Mouse (Mus musculus) MEL (cell line): ENCODE measurements around the gene Spns2. TPM values are rescaled to one million over a fixed set of nuclear protein-coding genes. Genes with fewer than 3 reads are reported as not detected.

Experiments used
- DNase-seq: peaks from one replicate; pipeline ENCODE4 v3.0.0; 2011; ENCODE audit warnings: low read depth, low spot score
- H3K27ac ChIP-seq: 2 replicates; pipeline ENCODE4 v1.5.1; 2012; ENCODE audit warnings: low read depth, mild to moderate bottlenecking, control low read depth, low read length, moderate library complexity; ENCODE audit not compliant: control insufficient read depth
- H3K27me3 ChIP-seq, 2 experiments: fragments of 150-350 bp in 1 of 2; sonication (generic) in 1 of 2; 2 replicates each; pipeline ENCODE4 v1.6.1; 2012; ENCODE audit warnings: low read length in 2 of 2, mild to moderate bottlenecking in 2 of 2, improper control_type of control experiment in 1 of 2, moderate library complexity in 1 of 2; ENCODE audit not compliant: insufficient read depth in 2 of 2, control insufficient read depth in 1 of 2
- H3K36me3 ChIP-seq, 2 experiments: 2 replicates each; pipeline ENCODE4 v1.6.1; 2012 to 2014; ENCODE audit warnings: low read length in 2 of 2, improper control_type of control experiment in 1 of 2, inconsistent platforms in 1 of 2, mild to moderate bottlenecking in 1 of 2; ENCODE audit not compliant: insufficient read depth in 2 of 2, control insufficient read depth in 1 of 2
- H3K4me1 ChIP-seq, 2 experiments: fragments of 150-350 bp in 1 of 2; sonication (generic) in 1 of 2; 2 replicates each; pipeline ENCODE4 v1.6.1; 2012; ENCODE audit warnings: low read length in 2 of 2, improper control_type of control experiment in 1 of 2, mild to moderate bottlenecking in 1 of 2; ENCODE audit not compliant: insufficient read depth in 2 of 2, control insufficient read depth in 1 of 2
- H3K4me3 ChIP-seq, 2 experiments: fragments of 150-350 bp in 1 of 2; sonication (generic) in 1 of 2; 2 replicates each; pipeline ENCODE4 v1.5.1; 2012; ENCODE audit warnings: low read depth in 2 of 2, low read length in 2 of 2, mild to moderate bottlenecking in 2 of 2, moderate library complexity in 2 of 2, control low read depth in 1 of 2, improper control_type of control experiment in 1 of 2; ENCODE audit not compliant: control insufficient read depth in 1 of 2, insufficient read depth in 1 of 2
- H3K79me2 ChIP-seq: 2 replicates; pipeline ENCODE4 v1.6.1; 2012; ENCODE audit warnings: mild to moderate bottlenecking, low read length, moderate library complexity; ENCODE audit not compliant: control insufficient read depth, poor library complexity, insufficient read depth
- H3K9ac ChIP-seq: 2 replicates; pipeline ENCODE4 v1.6.1; 2012; ENCODE audit warnings: low read depth, mild to moderate bottlenecking, control low read depth, low read length, moderate library complexity; ENCODE audit not compliant: control insufficient read depth, poor library complexity, severe bottlenecking
- H3K9me3 ChIP-seq: fragments of 150-350 bp; sonication (generic); replicated peaks from 2 replicates; pipeline ENCODE4 v1.6.1; 2012; ENCODE audit warnings: mild to moderate bottlenecking, low read length, improper control_type of control experiment, moderate library complexity; ENCODE audit not compliant: insufficient read depth
- BHLHE40 ChIP-seq: IDR thresholded peaks from 2 replicates; pipeline ENCODE4 v1.6.1; 2012; ENCODE audit warnings: low read depth, mild to moderate bottlenecking, inconsistent platforms, low read length, improper control_type of control experiment, borderline replicate concordance
- E2F4 ChIP-seq: IDR thresholded peaks from 2 replicates; pipeline ENCODE4 v1.6.1; 2011; ENCODE audit warnings: low read depth, low read length, improper control_type of control experiment, borderline replicate concordance
- ETS1 ChIP-seq: IDR thresholded peaks from 2 replicates; pipeline ENCODE4 v1.6.1; 2012; ENCODE audit warnings: low read depth, mild to moderate bottlenecking, inconsistent platforms, low read length, improper control_type of control experiment, moderate library complexity
- GABPA ChIP-seq: IDR thresholded peaks from 2 replicates; pipeline ENCODE4 v1.6.1; 2012; ENCODE audit warnings: low read depth, mild to moderate bottlenecking, inconsistent platforms, low read length, improper control_type of control experiment, moderate library complexity
- GATA1 ChIP-seq: IDR thresholded peaks from 2 replicates; pipeline ENCODE4 v1.6.1; 2011; ENCODE audit warnings: low read depth, low read length, improper control_type of control experiment
- MAFK ChIP-seq: IDR thresholded peaks from 2 replicates; pipeline ENCODE4 v1.6.1; 2011; ENCODE audit warnings: low read depth, mild to moderate bottlenecking, low read length, improper control_type of control experiment, borderline replicate concordance
- MEF2A ChIP-seq: IDR thresholded peaks from 2 replicates; pipeline ENCODE4 v1.6.1; 2014; ENCODE audit warnings: low read depth, mild to moderate bottlenecking, inconsistent platforms, low read length, improper control_type of control experiment; ENCODE audit not compliant: poor library complexity, insufficient replicate concordance, severe bottlenecking; ENCODE audit errors: extremely low read depth
- MXI1 ChIP-seq: IDR thresholded peaks from 2 replicates; pipeline ENCODE4 v1.6.1; 2011; ENCODE audit warnings: mild to moderate bottlenecking, low read depth, low read length, improper control_type of control experiment
- RAD21 ChIP-seq: IDR thresholded peaks from 2 replicates; pipeline ENCODE4 v1.6.1; 2011; ENCODE audit warnings: mild to moderate bottlenecking, low read depth, low read length, improper control_type of control experiment
- RCOR1 ChIP-seq: IDR thresholded peaks from 2 replicates; pipeline ENCODE4 v1.6.1; 2012; ENCODE audit warnings: low read depth, mild to moderate bottlenecking, inconsistent platforms, low read length, improper control_type of control experiment
- SIN3A ChIP-seq: IDR thresholded peaks from 2 replicates; pipeline ENCODE4 v1.6.1; 2012; ENCODE audit warnings: low read length, improper control_type of control experiment, inconsistent platforms
- SMC3 ChIP-seq: IDR thresholded peaks from 2 replicates; pipeline ENCODE4 v1.6.1; 2011; ENCODE audit warnings: low read depth, low read length, improper control_type of control experiment
- TAL1 ChIP-seq: IDR thresholded peaks from 2 replicates; pipeline ENCODE4 v1.6.1; 2012; ENCODE audit warnings: mild to moderate bottlenecking, inconsistent platforms, low read length, moderate library complexity, mixed read lengths
- TCF12 ChIP-seq: IDR thresholded peaks from 2 replicates; pipeline ENCODE4 v1.6.1; 2014; ENCODE audit warnings: low read depth, mild to moderate bottlenecking, inconsistent platforms, low read length, improper control_type of control experiment, moderate library complexity
- UBTF ChIP-seq: IDR thresholded peaks from 2 replicates; pipeline ENCODE4 v1.6.1; 2012; ENCODE audit warnings: low read depth, mild to moderate bottlenecking, inconsistent platforms, low read length, improper control_type of control experiment, moderate library complexity, borderline replicate concordance; ENCODE audit not compliant: insufficient read depth
- ZKSCAN1 ChIP-seq: IDR thresholded peaks from 2 replicates; pipeline ENCODE4 v1.6.1; 2012; ENCODE audit warnings: low read depth, mild to moderate bottlenecking, inconsistent platforms, low read length, improper control_type of control experiment, moderate library complexity
- polyA plus RNA-seq, 2 experiments: library from polyadenylated mRNA; stranded (reverse) in 1 of 2; unstranded in 1 of 2; fragments of >175 nt in 1 of 2; fragments of >200 nt in 1 of 2; gene quantifications; 2 replicates each; pipeline versions ENCODE4 v1.2.1 to v1.2.4; 2012; ENCODE audit warnings: low replicate concordance in 2 of 2, low read depth in 1 of 2; ENCODE audit not compliant: insufficient read length in 2 of 2, insufficient read depth in 1 of 2, missing spikeins in 1 of 2
- total RNA-seq: library from RNA; depleted of rRNA; stranded (reverse); fragments of 300-350 nt; gene quantifications from 2 replicates; pipeline ENCODE4 v1.2.3, GENCODE M21; 2012

The Spns2 gene
- total and polyA plus RNA-seq, 3 experiments, result 0.58 to 3.0 TPM; not detected in 1

GRCm38 (mm10) chr11:72526190-72526589 is 36.5 kb upstream of the Spns2 start:
- H3K9me3 ChIP-seq, result no peaks in the 10 kb centered on the region
- no peak for DNase-seq
- H3K4me3 ChIP-seq, result no peak overlapping the region
- H3K79me2 ChIP-seq, result no peaks in the 10 kb centered on the region
- no peak overlapping the region for H3K9ac ChIP-seq
- no peaks in the 10 kb centered on the region for H3K36me3 ChIP-seq
- H3K27ac ChIP-seq, result no peak overlapping the region
- no peaks in the 10 kb centered on the region for H3K27me3 ChIP-seq
- no peaks in the 10 kb centered on the region for H3K4me1 ChIP-seq
- no peak for TF ChIP-seq ZKSCAN1
- TF ChIP-seq BHLHE40, result no peak
- no peak for TF ChIP-seq UBTF
- no peak for TF ChIP-seq TCF12
- no peak for TF ChIP-seq SMC3
- no peak for TF ChIP-seq RCOR1

DNA sequence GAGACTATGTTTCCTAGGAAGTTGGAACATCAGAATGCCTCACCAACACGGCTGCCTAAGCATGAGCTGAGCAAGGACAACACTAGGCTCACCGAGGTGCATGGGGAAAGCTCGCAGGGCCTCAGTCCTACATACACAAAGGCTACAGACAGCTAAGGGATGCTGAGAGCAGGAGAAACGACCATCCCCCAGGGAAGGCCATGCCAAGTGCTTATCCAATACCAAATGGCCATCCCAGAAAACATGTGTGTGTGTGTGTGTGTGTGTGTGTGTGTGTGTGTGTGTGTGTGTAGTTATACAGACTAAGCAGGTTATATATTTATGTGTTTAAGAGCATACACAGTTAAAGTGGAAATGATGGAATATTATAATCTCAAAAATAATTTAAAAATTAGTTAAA is 34.0 kb upstream of the Spns2 start:
- DNase-seq, result no peak
- H3K36me3 ChIP-seq, result no peaks in the 10 kb centered on the region
- no peaks in the 10 kb centered on the region for H3K4me1 ChIP-seq

GRCm38 (mm10) chr11:72522616-72523041 is 32.9 kb upstream of the Spns2 start:
- H3K36me3 ChIP-seq, result no peaks in the 10 kb centered on the region
- no peaks in the 10 kb centered on the region for H3K79me2 ChIP-seq
- H3K9me3 ChIP-seq, result no peaks in the 10 kb centered on the region
- no peak overlapping the region for H3K27ac ChIP-seq
- H3K9ac ChIP-seq, result no peak overlapping the region
- TF ChIP-seq SMC3, result no peak
- no peak for TF ChIP-seq E2F4
- TF ChIP-seq GATA1, result no peak
- no peak for TF ChIP-seq RCOR1
- no peak for TF ChIP-seq MEF2A
- TF ChIP-seq TCF12, result no peak
- TF ChIP-seq ETS1, result no peak
- TF ChIP-seq RAD21, result no peak
- TF ChIP-seq MAFK, result no peak
- no peak for TF ChIP-seq MXI1
- no peak for TF ChIP-seq TAL1
- no peak for TF ChIP-seq SIN3A
- TF ChIP-seq GABPA, result no peak
- H3K4me3 ChIP-seq, result no peak overlapping the region
- H3K27me3 ChIP-seq, result no peaks in the 10 kb centered on the region
- H3K4me1 ChIP-seq, result no peaks in the 10 kb centered on the region
- DNase-seq, result no peak

More for the DNA sequence above, 34.0 kb upstream of the Spns2 start:
- H3K27me3 ChIP-seq, result no peaks in the 10 kb centered on the region
- H3K4me3 ChIP-seq, result no peak overlapping the region
- no peak for TF ChIP-seq RCOR1
- TF ChIP-seq, all 39 proteins: peak for 0
- H3K79me2 ChIP-seq, result no peaks in the 10 kb centered on the region
- no peaks in the 10 kb centered on the region for H3K9me3 ChIP-seq
- no peak overlapping the region for H3K9ac ChIP-seq
- no peak overlapping the region for H3K27ac ChIP-seq
